Mouse (Mus musculus): ENCODE results near the gene Ptprn2.

- TF ChIP-seq CTCF (IDR thresholded peaks at IDR 0.05; ENCODE audit: control insufficient read depth, insufficient read depth, insufficient replicate concordance, low read depth, low read length) = no peak
- TF ChIP-seq POLR2A (IDR thresholded peaks at IDR 0.05; ENCODE audit: control insufficient read depth, low read depth, low read length) = no peak
Observed at GRCm38 (mm10) chr12:116856307-116856706, 370.8 kb downstream of the Ptprn2 start.
